7 mouse cellular contexts compared by ENCODE assay signal in genomic region chr11:75551961-75552441, GRCm38 (mm10). TPM values are rescaled to one million over a fixed set of nuclear protein-coding genes. Genes with fewer than 3 reads are reported as not detected.
A peak's percentile ranks its signal among the peaks of the same experiment; 100 is the strongest.
DNase-seq lines count a peak whose midpoint lies in the region; ATAC-seq and TF ChIP-seq lines count a peak whose summit lies in the region.

No protein-coding gene starts in this region.

- no peaks in the 10 kb centered on the region for H3K9me3 ChIP-seq in embryonic facial prominence, embryonic 12.5 days
- no peaks in the 10 kb centered on the region for H3K9me3 ChIP-seq in heart, embryonic 12.5 days (replicated peaks)
- no peaks in the 10 kb centered on the region for H3K9me3 ChIP-seq in limb, embryonic 13.5 days

- no peak overlapping the region for H3K4me3 ChIP-seq in embryonic facial prominence, embryonic 12.5 days
- no peak overlapping the region for H3K4me3 ChIP-seq in heart, embryonic 12.5 days
- H3K4me3 ChIP-seq in limb, embryonic 13.5 days = no peak overlapping the region
- H3K4me3 ChIP-seq in thymus, adult 2 months (ENCODE audit: control insufficient read depth, insufficient read depth, low read length) = no peak overlapping the region

- ATAC-seq in embryonic facial prominence, embryonic 12.5 days (ENCODE audit: insufficient number of reproducible peaks, insufficient read depth, low FRiP score, low TSS enrichment) = no peak
- ATAC-seq in heart, embryonic 12.5 days (ENCODE audit: insufficient number of reproducible peaks, low FRiP score) = no peak
- ATAC-seq in limb, embryonic 13.5 days (ENCODE audit: low FRiP score, low read depth) = no peak

- H3K9ac ChIP-seq in embryonic facial prominence, embryonic 12.5 days = no peak overlapping the region
- peak overlapping the region; percentile 34 for H3K9ac ChIP-seq in heart, embryonic 12.5 days
- H3K9ac ChIP-seq in limb, embryonic 13.5 days = peak overlapping the region; percentile 21; the same call in 1 of the 2 replicates

- peaks cover 31% of the 10 kb centered on the region for H3K4me1 ChIP-seq in embryonic facial prominence, embryonic 12.5 days
- H3K4me1 ChIP-seq in heart, embryonic 12.5 days (replicated peaks) = peaks cover 34% of the 10 kb centered on the region
- peaks cover 40% of the 10 kb centered on the region for H3K4me1 ChIP-seq in limb, embryonic 13.5 days
- H3K4me1 ChIP-seq in thymus, adult 2 months (replicated peaks; ENCODE audit: control insufficient read depth, insufficient read depth, low read length) = no peaks in the 10 kb centered on the region; the same call in 1 of the 2 replicates

- TF ChIP-seq POLR2A in thymus, adult 2 months (IDR thresholded peaks at IDR 0.05; ENCODE audit: control insufficient read depth, extremely low read depth, insufficient read depth, low read length, poor library complexity) = no peak

- WGBS in embryonic facial prominence, embryonic 12.5 days = 57% methylated on average over 9 of the region's 9 CpGs
- 55% methylated on average over 9 of the region's 9 CpGs for WGBS in heart, embryonic 12.5 days
- WGBS in limb, embryonic 13.5 days = 40% methylated on average over 9 of the region's 9 CpGs
- 96% methylated on average over 9 of the region's 9 CpGs for WGBS in thymus, adult 2 months

- DNase-seq in urinary bladder, postnatal 14 days (ENCODE audit: low spot score) = peak; percentile 62
- no peak for DNase-seq in urinary bladder, adult 2 months (ENCODE audit: low spot score)
- DNase-seq in thymus, adult 2 months = no peak
- no peak for DNase-seq in thymus, postnatal 14 days

- H3K27me3 ChIP-seq in embryonic facial prominence, embryonic 12.5 days = no peaks in the 10 kb centered on the region
- H3K27me3 ChIP-seq in heart, embryonic 12.5 days (replicated peaks) = no peaks in the 10 kb centered on the region
- H3K27me3 ChIP-seq in limb, embryonic 13.5 days = no peaks in the 10 kb centered on the region
- no peaks in the 10 kb centered on the region for H3K27me3 ChIP-seq in thymus, adult 2 months (ENCODE audit: control insufficient read depth, insufficient read depth, low read length)

- TF ChIP-seq CTCF in thymus, adult 2 months (IDR thresholded peaks at IDR 0.05; ENCODE audit: borderline replicate concordance, control insufficient read depth, extremely low read depth, insufficient read depth, low read length, poor library complexity) = no peak

- no peaks in the 10 kb centered on the region for H3K36me3 ChIP-seq in embryonic facial prominence, embryonic 12.5 days
- H3K36me3 ChIP-seq in heart, embryonic 12.5 days = no peaks in the 10 kb centered on the region
- H3K36me3 ChIP-seq in limb, embryonic 13.5 days = no peaks in the 10 kb centered on the region
- peaks cover 30% of the 10 kb centered on the region for H3K36me3 ChIP-seq in thymus, adult 2 months (ENCODE audit: control insufficient read depth, insufficient read depth, low read length)

- no peak overlapping the region for H3K4me2 ChIP-seq in embryonic facial prominence, embryonic 12.5 days (replicated peaks)
- no peak overlapping the region for H3K4me2 ChIP-seq in heart, embryonic 12.5 days
- H3K4me2 ChIP-seq in limb, embryonic 13.5 days (replicated peaks) = no peak overlapping the region

- peak overlapping the region; percentile 11; the same call in 1 of the 2 replicates for H3K27ac ChIP-seq in embryonic facial prominence, embryonic 12.5 days
- peak overlapping the region; percentile 34 for H3K27ac ChIP-seq in heart, embryonic 12.5 days (ENCODE audit: poor library complexity, severe bottlenecking)
- peak overlapping the region; percentile 75 for H3K27ac ChIP-seq in limb, embryonic 13.5 days
- no peak overlapping the region for H3K27ac ChIP-seq in thymus, adult 2 months (ENCODE audit: control insufficient read depth, insufficient read depth, low read length)

RNA-seq across cellular contexts. Expression of gene Slc43a2, which starts 20.5 kb away (rescaled TPM):
- 11.3 and 12.5 TPM in 2 replicates for polyA plus RNA-seq in urinary bladder, adult 2 months (2012; rRNA removed)
- 6.3 and 7.4 TPM in 2 replicates for polyA plus RNA-seq in embryonic facial prominence, embryonic 12.5 days (2016; fragmentation: Nextera tagmentation; extraction: Ambion mirVana)
- 4.1 and 4.3 TPM in 2 replicates for polyA plus RNA-seq in heart, embryonic 12.5 days (2016; fragmentation: Nextera tagmentation; extraction: Ambion mirVana)
- 4.8 TPM in 2 replicates for polyA plus RNA-seq in limb, embryonic 13.5 days (2015; fragmentation: Nextera tagmentation; extraction: Ambion mirVana)
- 207 and 214 TPM in 2 replicates for polyA plus RNA-seq in thymus, adult 2 months (2012; rRNA removed)

RNA-seq across cellular contexts. Expression of gene Pitpna, which starts 35.9 kb away (rescaled TPM):
- 148 and 178 TPM in 2 replicates for polyA plus RNA-seq in urinary bladder, adult 2 months (2012; rRNA removed)
- polyA plus RNA-seq in embryonic facial prominence, embryonic 12.5 days (2016; fragmentation: Nextera tagmentation; extraction: Ambion mirVana) = 96.0 TPM in 2 replicates
- 75.3 and 80.1 TPM in 2 replicates for polyA plus RNA-seq in heart, embryonic 12.5 days (2016; fragmentation: Nextera tagmentation; extraction: Ambion mirVana)
- 60.9 and 62.5 TPM in 2 replicates for polyA plus RNA-seq in limb, embryonic 13.5 days (2015; fragmentation: Nextera tagmentation; extraction: Ambion mirVana)
- 99.7 and 108 TPM in 2 replicates for polyA plus RNA-seq in thymus, adult 2 months (2012; rRNA removed)

RNA-seq across cellular contexts. Expression of gene Scarf1, which starts 38.7 kb away (rescaled TPM):
- 4.9 and 6.4 TPM in 2 replicates for polyA plus RNA-seq in urinary bladder, adult 2 months (2012; rRNA removed)
- 6.5 and 7.0 TPM in 2 replicates for polyA plus RNA-seq in embryonic facial prominence, embryonic 12.5 days (2016; fragmentation: Nextera tagmentation; extraction: Ambion mirVana)
- polyA plus RNA-seq in heart, embryonic 12.5 days (2016; fragmentation: Nextera tagmentation; extraction: Ambion mirVana) = 12.3 and 13.8 TPM in 2 replicates
- 6.0 and 6.6 TPM in 2 replicates for polyA plus RNA-seq in limb, embryonic 13.5 days (2015; fragmentation: Nextera tagmentation; extraction: Ambion mirVana)
- 4.7 and 4.8 TPM in 2 replicates for polyA plus RNA-seq in thymus, adult 2 months (2012; rRNA removed)

RNA-seq across cellular contexts. Expression of gene Rilp, which starts 42.1 kb away (rescaled TPM):
- 6.4 and 7.2 TPM in 2 replicates for polyA plus RNA-seq in urinary bladder, adult 2 months (2012; rRNA removed)
- 0.31 and 0.75 TPM in 2 replicates for polyA plus RNA-seq in embryonic facial prominence, embryonic 12.5 days (2016; fragmentation: Nextera tagmentation; extraction: Ambion mirVana)
- 1.4 and 2.3 TPM in 2 replicates for polyA plus RNA-seq in heart, embryonic 12.5 days (2016; fragmentation: Nextera tagmentation; extraction: Ambion mirVana)
- 0.34 and 0.66 TPM in 2 replicates for polyA plus RNA-seq in limb, embryonic 13.5 days (2015; fragmentation: Nextera tagmentation; extraction: Ambion mirVana)
- 3.0 and 3.2 TPM in 2 replicates for polyA plus RNA-seq in thymus, adult 2 months (2012; rRNA removed)

Comparison
In these comparisons a context has a peak if more than half of its experiments do, and no peak if none do; other contexts are left out.
1. RNA of gene Slc43a2, which starts 20.5 kb away (polyA plus RNA-seq): 207 to 214 TPM in thymus, adult 2 months; 11.3 to 12.5 TPM in urinary bladder, adult 2 months, 6.3 to 7.4 TPM in embryonic facial prominence, embryonic 12.5 days, 4.8 TPM in limb, embryonic 13.5 days and 4.1 to 4.3 TPM in heart, embryonic 12.5 days; every median in the first group is over 10 times any median in the second.